Mouse (Mus musculus) c-Kit-positive CD71-negative TER-119-negative erythroid progenitor cells, embryonic 14.5 days (primary cell): ENCODE measurements around the gene Hist1h4h.

Experiments
- DNase-seq: peaks from one replicate; pipeline ENCODE4 v3.0.0-alpha.2; 2013; ENCODE audit warnings: low read depth

Hist1h4h gene

GRCm38 (mm10) chr13:23530901-23531875, at the start of gene Hist1h4h:
Gene Hist1h4h, plus strand, starts transcription at chr13:23531050.
- DNase-seq = peak; percentile 95

- no peak for DNase-seq
These were observed 47.7 kb upstream of the Hist1h4h start for GRCm38 (mm10) chr13:23483153-23483552.

DNA sequence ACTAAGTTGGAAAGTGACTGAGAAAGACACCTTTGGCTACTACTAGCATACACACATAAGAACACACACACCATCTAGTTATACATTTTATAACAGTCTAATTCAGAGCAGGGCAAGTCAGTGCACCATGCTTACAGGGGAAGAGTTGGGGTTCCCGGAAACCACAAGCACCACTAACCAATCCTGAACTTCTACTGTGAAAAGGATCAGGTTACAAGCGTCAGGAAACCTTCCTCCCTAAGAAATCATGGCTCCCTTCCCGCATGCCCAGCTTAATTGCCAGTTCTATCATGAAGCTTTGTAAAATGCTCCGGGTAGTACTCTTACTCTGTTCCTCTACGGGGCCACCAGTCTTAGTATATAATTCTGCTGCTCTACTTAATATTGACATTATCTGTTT, 45.6 kb upstream of the Hist1h4h start:
- DNase-seq = no peak

DNA sequence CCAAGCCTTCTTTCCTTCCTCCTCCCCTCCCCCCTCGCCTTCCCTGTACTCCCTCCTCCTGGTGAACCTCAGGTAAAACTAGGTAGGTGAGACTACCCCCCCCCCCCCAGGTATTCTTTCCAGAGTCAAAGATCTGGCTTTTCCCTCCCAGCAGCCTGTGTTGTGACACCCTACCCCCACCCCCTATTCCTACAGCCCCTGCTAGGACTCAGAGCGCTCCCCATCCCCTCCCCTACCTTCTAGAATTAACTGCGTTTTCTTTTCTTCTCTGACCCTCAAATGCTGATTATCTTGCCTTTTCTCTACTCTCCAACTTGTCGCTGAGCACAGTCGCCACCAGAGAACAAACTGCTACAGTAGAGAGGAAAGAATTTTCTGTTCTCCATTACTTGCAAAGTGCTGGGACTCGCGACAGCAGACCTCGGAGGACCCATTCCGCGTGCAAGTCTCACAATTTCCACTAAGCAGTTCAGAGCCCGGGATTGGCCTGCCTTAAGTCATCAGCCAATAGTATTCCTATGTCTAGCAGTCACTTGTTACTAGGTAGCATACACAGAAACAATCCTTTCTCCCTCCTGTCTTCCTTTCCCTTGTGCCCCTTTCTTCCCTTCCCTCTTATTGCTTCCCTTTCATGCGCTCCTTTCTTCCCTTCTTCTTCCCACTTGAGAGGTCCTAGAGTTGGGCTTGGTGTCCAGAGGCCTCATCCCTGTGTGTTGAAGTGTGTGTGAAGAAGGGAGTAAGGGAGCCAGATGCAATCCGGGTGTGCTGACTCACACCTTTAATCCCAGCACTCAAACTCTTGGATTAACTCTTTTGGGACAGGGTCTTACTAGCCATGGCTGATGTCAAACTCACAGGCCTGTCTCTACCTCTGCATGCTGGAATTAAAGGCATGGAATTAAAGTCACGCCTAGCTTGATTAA, 42.2 kb upstream of the Hist1h4h start, which contains the start of gene Btn2a2:
Gene Btn2a2, minus strand, starts transcription at position 458 of the 923 bp plus-strand sequence.
- no peak for DNase-seq

GRCm38 (mm10) chr13:23490863-23491262, 40.0 kb upstream of the Hist1h4h start:
- DNase-seq = no peak

DNA sequence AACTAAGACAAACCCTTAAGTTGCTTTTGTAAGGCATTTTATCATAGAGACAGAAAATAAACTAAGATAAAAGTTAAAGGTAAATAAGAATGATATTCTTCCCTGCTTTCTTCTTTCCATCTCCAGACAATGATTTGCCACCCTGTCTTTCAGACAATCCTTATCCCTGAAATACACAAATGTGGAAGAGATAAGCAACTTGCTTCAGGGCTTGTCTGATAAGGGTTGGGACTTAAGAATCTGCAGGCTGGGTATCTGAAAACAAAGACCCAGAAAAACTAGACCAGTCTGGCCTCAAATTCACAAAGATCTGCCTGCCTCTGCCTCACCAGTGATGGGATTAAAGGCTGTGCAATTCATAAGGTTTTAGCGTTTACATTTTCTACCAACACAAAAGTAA, 39.6 kb upstream of the Hist1h4h start:
- DNase-seq = no peak

- DNase-seq = no peak
These were observed 38.9 kb upstream of the Hist1h4h start for GRCm38 (mm10) chr13:23491990-23492389.

- no peak for DNase-seq
These were observed 35.3 kb upstream of the Hist1h4h start for GRCm38 (mm10) chr13:23495526-23495925.

DNA sequence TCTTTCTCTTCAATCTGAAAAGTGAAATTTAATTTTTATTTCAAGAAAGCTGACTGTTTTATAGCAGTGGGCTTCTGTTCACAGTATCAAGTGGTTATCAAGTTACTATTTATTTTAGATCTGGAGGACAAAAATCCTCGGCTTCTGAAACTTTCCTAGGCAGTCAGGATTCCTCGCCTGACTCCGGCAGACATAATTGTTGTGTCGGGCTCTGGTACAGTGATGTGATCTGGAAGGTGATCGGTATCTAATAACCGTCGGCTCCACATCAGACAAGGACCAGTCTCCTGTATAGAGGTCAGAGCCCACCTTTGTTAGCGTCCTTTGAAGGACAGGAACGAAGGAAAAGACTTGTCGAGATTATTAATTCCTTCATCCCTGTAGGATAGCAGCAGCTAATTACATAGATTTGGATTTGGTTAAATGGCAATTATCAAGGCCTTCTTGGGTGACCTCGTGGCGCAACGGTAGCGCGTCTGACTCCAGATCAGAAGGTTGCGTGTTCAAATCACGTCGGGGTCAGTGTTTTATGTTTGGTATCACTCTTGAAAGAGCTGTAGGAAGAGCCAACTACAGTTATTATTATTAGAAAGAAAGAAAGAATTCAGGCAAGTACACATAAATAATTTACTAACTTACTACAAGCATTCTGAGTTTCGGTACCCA, 33.1 kb upstream of the Hist1h4h start:
- DNase-seq = no peak

- no peak for DNase-seq
These were observed 32.2 kb upstream of the Hist1h4h start for GRCm38 (mm10) chr13:23498653-23499052.

GRCm38 (mm10) chr13:23499943-23500342, 30.9 kb upstream of the Hist1h4h start:
- no peak for DNase-seq

DNA sequence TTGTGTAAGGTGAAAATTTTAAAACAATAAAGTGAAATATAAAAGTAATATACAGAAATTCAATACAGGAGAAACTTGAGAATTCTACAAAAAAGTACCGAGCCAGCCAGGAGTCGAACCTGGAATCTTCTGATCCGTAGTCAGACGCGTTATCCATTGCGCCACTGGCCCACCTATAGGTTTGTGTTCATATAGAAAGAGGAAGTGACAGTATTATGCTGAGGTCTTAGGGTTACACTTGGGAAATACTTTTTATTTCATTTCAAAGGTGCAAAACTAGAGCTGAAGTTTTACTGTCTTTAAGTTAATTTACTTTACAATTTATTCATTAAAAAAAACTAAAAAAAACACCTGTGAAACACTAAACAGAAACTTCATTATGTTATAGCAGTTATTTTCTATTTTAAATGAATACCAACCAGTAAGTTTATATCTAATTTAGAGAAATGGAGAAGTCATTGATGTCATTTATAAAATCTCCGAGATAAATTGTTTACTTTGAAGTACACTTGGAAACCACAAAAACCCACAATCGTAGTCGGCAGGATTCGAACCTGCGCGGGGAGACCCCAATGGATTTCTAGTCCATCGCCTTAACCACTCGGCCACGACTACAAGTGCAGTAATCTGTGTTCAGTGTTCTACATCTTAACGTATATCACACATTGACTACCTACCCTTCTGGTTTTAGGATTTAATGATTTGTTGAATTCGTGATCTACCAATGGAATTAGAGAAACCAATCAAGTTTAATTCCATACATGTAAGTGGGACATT, 30.2 kb upstream of the Hist1h4h start:
- DNase-seq = peak; percentile 73

GRCm38 (mm10) chr13:23501511-23501910, 29.3 kb upstream of the Hist1h4h start:
- no peak for DNase-seq

GRCm38 (mm10) chr13:23502031-23502567, 28.8 kb upstream of the Hist1h4h start:
- no peak for DNase-seq

- no peak for DNase-seq
These were observed 27.9 kb upstream of the Hist1h4h start for GRCm38 (mm10) chr13:23502916-23503315.

GRCm38 (mm10) chr13:23503797-23504196, 27.1 kb upstream of the Hist1h4h start:
- no peak for DNase-seq

- DNase-seq = no peak
These were observed 25.0 kb upstream of the Hist1h4h start for GRCm38 (mm10) chr13:23505662-23506345.

- DNase-seq = no peak
These were observed 24.5 kb upstream of the Hist1h4h start for GRCm38 (mm10) chr13:23506351-23506750.

DNA sequence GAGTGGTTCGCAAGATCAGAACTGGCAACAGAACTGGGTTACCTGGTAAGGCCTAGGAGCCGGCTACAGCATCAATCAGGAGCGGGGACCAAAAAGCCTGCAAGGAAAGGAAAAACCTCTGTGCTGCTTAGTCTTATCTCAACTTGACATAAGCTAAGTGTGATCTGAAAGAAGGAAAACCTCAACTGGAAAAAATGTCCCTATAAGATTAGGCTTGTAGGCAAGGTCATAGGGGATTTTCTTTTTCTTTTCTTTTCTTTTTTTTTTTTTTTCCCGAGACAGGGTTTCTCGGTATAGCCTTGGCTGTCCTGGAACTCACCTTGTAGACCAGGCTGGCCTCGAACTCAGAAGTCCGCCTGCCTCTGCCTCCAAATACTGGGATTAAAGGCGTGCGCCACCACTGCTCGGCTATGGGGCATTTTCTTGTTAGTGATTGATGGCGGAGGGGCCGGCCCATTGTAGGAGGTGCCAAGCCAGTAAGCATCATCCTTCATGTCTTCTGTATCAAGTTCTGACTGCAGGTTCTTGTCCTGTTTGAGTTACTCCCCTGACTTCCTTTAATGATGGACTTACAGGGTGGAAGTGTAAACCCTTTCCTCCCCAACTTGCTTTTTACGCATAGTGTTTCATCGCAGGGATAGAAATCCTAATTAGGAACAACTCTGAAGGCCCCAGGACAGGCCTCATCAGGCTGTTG, 23.9 kb upstream of the Hist1h4h start:
- no peak for DNase-seq

- DNase-seq = no peak
These were observed 20.7 kb upstream of the Hist1h4h start for GRCm38 (mm10) chr13:23510127-23510526.
